Mouse (Mus musculus) naive thymus-derived CD4-positive, alpha-beta T cell, adult 2 months (primary cell): ENCODE measurements around the gene Tgoln1.

Source experiments
- DNase-seq: peaks from one replicate; pipeline ENCODE4 v3.0.0-alpha.2; 2011; ENCODE audit warnings: low read depth

The Tgoln1 gene

DNA sequence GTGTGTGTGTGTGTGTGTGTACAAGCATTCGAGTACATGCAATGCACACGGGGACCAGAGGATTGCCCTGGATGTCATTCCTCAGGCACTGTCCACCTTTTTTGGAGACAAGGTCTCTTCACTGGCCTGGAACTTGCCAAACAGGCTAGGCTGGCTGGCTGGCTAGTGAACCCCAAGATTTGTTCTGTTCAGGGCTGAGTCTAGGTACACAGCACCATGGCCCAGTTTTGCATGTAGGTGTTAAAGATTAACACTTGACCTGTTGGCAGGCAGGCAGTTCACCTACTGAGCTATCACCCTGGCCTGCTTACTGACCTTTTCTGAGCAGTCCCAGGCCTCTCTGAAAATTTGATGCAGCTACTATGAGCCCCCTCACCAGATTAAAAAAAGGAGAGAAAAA, 13.6 kb upstream of the Tgoln1 start:
- DNase-seq = no peak

DNA sequence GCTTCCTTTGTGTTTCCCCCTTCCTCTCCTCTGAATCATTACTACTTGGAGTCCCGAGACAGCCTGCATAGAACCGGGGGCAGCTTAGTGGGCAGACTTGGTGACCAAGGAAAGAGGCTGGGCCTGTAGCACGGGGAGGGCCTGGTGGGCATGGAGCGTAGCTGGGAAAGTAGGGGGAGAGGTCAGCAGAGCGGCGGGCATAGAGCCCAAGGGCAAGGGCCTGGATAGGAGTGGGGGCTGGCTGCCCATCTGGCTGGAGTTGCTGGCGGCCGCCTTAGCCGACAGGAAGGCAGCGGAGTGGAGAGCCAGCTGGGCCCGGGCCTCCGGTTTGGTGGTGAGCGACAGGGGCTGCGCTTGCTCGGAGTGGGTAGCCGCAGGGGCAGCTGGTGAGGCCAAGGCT, 10.5 kb upstream of the Tgoln1 start:
- DNase-seq = no peak

DNA sequence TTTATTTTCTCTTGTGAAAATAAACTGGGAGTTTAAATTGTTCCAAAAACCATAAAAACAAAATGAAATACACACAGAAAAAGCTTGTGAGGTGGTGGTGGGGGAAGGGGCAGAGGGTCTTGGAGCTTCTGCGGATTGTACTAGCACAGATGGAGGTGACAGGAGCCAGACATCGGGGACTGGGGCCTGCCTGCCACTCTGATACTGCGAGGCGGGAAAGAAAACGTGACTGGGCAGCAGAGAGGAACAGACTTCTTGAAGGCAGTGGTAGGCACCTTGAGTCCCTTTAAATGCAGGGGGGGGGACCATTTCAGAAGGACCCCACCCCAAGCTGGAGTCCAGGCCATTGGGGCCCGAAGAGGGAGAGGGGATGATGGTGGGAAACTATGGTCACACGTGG, 9.6 kb upstream of the Tgoln1 start:
- no peak for DNase-seq

GRCm38 (mm10) chr6:72623661-72624402, 7.0 kb upstream of the Tgoln1 start:
- no peak for DNase-seq

DNA sequence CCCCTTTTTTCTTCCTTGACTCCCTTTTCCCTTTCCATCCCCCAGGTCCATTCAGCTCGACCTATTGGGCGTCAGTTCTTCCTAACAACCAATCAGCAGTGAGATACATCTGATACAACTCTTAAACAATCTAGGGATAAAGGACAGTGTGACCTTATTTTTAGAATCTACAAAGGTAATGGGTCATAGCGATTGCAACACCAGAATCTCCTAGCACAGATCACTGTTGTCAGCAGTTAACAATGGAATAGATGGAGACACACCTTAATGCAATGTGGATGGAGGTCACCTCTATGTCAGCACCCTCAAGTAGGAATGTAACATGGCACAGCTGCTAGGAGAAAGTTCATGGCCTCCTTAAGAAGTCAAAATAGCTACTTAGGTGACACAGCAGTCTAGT, 6.1 kb upstream of the Tgoln1 start:
- DNase-seq = no peak

GRCm38 (mm10) chr6:72620920-72621319, 4.1 kb upstream of the Tgoln1 start:
- no peak for DNase-seq

DNA sequence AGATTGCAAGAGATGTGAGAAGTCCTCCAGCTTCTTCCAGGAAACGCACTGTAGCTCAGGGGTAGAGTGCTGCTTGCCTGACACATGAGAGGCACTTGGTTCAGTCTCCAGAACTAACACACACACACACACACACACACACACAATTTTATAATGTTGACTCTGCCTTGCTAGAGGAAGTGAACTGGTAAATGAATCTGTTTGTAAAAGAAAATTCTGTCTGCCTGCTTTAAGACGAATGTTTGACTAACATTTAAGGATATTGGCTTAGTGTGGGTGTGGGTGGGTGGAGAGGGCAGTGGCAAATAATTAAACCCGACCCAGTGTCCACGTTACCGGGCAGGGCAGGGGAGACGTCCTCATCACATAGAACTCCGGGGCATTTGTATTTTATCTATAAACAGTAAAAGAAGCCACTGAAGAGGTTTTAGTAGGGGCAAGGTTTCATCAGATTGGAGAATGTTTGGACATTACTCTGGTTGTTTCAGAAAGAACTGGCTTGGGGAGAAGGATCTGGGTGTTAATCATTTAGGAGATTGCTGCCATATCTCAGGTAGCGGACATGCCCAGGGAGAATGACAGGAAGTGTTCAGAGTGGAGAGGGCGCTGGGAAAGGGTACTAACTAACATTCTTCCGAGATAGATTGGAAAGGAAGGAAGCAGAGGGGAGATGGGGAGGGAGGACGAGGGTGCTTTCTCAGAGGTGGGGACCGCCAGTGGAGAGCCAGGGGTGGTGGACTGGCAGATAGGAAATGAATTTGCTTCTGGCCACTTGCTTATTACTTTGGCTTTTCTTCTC, 3.1 kb upstream of the Tgoln1 start:
- DNase-seq = no peak

DNA sequence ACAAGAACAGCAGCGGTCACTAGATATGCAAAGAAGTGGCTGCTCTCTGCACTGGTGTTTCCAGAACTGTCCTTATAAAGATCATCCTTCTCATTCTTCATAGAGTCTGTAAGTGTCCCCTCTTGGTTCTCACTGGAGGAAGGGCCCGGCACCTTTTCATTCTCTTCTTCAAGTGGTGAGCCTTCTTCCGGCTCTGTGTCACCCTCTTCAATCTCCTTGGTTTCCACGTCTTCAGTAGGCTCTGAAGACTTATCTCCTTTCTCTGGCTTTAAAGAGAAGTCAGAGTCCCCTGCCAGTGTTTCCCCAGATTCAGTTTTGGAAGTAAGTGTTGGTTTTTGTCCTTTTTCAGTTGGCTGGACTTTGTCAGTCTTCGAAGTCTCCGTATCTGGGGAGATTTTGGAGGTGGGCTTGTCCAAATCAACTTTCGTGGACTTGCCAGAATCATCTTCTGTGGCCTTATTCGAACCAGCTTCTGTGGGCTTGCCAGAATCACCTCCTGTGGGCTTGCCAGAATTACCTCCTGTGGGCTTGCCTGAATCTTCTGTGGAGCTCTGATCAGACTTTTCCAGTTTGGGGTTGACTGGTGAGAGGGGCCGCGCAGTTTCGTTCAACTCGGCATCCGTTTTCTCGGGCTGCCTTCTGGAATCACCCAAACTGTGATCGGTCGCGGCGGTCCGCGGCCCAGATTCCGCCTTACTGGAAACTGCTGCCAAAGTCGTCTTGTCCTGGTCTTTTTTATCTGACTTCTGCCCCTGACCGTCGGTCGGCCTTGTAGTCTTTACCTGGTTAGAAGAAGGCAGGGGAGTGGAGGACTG, 1.0 kb downstream of the Tgoln1 start:
- DNase-seq = peak; percentile 71

DNA sequence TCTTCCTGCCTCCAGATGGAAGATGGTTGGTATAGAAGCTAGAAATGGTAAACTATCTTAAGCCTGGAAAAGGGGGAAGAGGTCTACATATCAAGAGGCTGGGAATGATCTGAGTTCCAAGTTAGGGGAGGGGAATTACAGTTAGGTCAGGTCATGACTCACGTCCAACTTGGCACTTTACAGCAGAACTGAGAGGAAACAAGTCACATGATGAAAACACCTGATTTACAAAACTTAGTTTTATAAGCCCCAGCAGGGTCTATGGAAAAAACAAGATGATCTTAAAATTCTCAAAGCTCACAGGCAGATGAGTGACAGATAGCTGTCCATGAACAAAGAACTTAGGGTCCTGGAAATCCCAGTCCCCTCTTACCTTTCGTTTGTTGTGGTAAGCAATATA, 1.6 kb downstream of the Tgoln1 start:
- peak; percentile 44 for DNase-seq

DNA sequence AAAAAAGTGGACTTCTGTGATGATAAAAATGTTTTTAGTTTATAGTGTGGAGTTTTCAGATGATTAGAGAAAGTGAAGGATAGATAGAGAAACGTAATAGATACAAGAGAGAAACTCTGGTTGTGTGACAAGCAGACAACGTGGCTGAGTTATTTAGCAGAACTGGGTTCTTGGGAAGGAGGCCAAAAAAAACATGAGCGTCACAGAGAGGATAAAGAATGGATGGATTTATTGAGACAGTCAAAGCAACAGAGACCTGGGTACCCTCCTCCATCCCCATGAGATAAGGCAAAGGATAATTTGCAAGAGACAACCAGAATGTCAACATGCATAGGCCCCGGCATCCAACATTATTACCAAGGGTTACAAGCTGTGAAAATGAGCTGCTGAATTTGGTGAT, 6.5 kb downstream of the Tgoln1 start:
- DNase-seq = no peak

DNA sequence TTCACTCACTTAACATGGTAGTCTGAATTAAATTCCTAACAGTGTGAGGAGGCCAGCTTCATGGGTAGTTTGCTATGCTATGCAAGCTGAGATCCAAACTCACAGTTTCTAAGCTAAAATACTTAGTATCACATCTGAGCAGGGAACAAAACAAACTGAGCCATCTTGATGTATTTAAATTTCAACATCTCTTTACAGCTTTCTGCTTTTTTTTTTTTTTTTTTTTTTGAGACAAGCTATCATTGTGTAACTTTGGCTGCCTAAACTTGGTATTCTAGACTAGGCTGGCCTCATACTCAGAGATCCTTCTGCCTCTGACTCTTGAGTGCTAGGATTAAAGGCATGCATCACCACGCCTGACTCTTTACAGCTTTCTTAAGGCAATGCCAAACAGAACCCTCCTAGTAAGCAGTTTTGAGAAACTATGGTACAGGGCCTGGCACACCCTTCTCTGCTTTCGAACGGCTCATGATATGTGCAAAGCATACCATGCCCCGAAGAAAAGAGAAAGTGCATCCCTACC, 8.1 kb downstream of the Tgoln1 start:
- no peak for DNase-seq

- DNase-seq = no peak
These were observed 9.1 kb downstream of the Tgoln1 start for GRCm38 (mm10) chr6:72607676-72608075.

DNA sequence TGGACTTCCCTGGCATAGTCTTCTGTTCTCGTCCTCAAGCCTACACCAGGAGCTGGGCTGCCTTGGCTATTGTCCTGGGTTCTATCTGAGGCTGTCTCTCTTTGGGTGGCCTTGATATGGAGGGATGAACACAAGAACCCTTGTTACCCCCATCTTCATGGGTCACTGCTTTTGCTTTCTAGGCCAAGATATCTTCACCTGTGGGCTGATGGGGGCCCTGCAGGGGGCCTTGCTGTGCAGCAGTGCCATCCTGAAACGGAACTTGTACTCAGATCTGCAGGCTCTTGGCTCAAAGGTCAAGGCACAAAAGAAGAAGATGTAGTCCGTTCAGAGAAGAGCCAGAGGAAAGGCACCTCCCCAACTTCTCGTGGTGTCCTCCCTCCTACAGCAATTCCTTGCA, 9.7 kb downstream of the Tgoln1 start:
- DNase-seq = no peak

DNA sequence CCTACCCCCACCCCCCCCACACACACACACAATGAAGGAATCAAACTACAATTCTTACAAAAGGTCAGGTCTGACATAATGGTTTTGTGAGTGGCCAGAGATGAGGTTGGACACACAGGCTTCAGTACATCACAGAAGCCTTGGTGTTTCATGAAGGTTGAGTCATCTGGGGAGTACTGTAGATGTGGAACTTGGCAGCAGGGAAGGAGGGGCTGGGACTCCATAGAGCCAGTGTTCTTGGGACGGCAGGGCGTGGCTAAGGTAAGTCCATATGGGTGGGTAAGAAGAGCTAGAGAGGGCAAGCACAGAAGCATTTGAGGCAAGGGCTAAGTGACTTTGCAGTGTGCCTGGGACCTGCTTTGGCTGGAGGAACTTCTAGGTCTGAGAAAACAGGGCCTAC, 12.7 kb downstream of the Tgoln1 start:
- no peak for DNase-seq

GRCm38 (mm10) chr6:72601732-72602131, 15.1 kb downstream of the Tgoln1 start:
- DNase-seq = peak; percentile 89

- no peak for DNase-seq
These were observed 16.0 kb downstream of the Tgoln1 start for GRCm38 (mm10) chr6:72600771-72601170.

DNA sequence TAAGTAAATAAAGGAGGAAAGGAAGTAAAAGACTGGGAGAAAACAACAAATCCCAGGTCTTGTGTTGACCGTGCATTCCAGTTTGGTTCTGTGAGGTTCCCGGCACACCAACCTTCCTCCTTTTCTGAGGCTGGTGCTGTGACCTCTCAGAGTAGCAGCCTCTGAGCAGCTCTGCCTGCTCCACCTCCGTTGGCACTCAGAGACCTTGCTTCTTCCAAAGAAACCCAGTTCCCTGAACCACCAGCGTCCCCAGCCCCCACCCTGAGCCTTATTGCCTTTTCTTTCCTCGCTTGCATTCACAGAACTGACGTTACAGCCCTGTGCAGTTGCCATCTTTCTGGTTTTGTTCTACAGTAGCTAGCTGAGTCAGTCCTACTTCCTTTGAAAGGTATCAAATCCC, 16.6 kb downstream of the Tgoln1 start:
- no peak for DNase-seq

GRCm38 (mm10) chr6:72598791-72599557, 17.8 kb downstream of the Tgoln1 start:
- DNase-seq = no peak

GRCm38 (mm10) chr6:72597956-72598753, 18.6 kb downstream of the Tgoln1 start, which contains the start of the genes Elmod3 and Retsat:
Gene Elmod3, minus strand, starts transcription at chr6:72598413.
Gene Retsat, plus strand, starts transcription at chr6:72598475.
- DNase-seq = peak; percentile 92

DNA sequence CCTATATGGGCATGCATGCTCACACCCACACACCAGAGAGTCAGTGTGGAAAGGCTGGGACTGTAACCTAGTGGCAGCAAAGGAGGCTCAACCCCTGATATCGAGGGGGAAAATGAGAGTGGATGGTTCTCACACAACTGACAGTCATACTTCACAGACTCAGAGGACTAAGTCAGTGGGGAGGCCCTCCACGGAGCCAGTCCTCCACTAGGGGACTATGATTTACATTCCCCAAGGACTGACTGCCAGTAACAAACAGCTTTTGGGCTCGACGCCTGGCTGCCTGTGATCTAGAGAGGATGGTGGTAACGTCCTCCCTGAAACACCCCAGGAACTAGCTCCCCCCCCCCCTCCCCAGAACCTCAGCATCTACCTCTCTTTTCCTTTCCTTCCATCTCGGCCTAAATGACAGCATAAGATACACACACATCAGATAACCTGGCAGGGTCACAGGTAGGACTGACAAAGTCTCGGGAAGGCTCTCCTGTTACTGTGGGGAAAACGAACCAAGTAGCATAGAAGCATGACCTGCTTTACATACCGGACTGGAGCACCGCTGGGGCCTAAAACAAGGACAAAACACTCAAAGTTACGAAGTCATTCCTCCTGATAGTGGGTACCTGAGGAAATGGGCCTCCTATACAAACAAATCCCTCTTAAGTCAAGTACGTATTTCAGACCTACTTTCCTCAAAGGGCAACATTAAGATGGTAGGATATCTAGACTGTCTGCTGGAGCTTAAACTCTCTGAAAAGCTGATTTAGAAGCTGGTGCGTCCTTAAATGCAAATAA, 19.5 kb downstream of the Tgoln1 start:
- no peak for DNase-seq
